Mouse (Mus musculus) adrenal gland, postnatal 25 days (tissue): Measurements from ENCODE around the gene S1pr2. TPM values are rescaled to one million over a fixed set of nuclear protein-coding genes. Genes with fewer than 3 reads are reported as not detected.
"Not testable (repeated sequence)": the region's sequence is repeated elsewhere in the genome, so short reads cannot be mapped to it uniquely, and the experiment has no call there.

Experiments used
- DNase-seq: peaks from one replicate; pipeline ENCODE4 v3.0.0; 2021; ENCODE audit warnings: mixed read lengths
- long read RNA-seq: library from polyadenylated mRNA; stranded (forward); transcript quantifications from one replicate; pipeline ENCODE4 v2.0.0, GENCODE M21; 2021
- total RNA-seq: library from RNA; stranded (reverse); gene quantifications from 2 replicates; pipeline ENCODE4 v1.2.3, GENCODE M21; 2021

Gene S1pr2
- total RNA-seq, result 16.2 and 16.9 TPM in 2 replicates
- long read RNA-seq, full-length matches to known transcripts, result 20 of 26 reads
- long read RNA-seq, partial matches to known transcripts, result 0 of 26 reads
- long read RNA-seq, other reads (novel, unspliced or antisense), result 6 of 26 reads

DNA sequence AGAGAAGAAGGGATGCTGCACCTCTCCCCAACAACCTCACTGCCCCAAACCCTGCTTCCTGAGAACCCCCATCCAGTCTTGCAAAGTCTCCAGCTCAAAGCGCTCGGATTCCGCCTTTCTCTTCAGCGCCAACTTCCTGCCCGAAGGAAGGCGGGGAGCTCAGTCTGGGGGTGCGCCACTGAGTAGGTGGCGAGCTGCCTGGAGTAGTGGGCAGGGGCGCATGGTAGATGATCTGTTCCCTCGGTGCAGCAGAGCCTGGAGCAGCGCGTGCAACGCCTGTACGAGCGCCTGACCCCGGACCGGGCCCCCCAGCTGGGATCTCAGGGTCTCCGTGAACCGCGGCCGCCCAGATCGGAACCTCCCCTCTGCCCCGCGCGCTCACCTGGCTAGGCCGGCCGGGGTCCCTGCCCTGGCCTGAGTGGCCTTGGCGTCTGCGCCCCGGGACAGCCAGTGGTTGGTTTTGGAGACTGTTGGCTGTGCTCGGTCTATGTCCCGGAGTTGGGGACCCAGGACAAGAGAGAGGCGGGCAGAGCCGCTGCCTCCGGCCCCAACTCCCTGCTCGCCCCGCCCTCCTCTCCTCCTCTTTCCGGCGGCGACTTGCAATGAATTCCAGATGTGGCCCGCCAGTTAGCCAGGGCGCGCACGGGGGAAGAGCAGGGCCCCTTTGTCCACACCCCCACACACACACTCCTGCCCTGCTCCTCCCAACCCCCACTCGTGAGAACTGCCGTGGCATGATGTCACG is at the start of gene S1pr2:
Gene S1pr2 (minus strand): TSS at position 566 of the 745 bp plus-strand sequence.
- DNase-seq, result peak; percentile 84

DNA sequence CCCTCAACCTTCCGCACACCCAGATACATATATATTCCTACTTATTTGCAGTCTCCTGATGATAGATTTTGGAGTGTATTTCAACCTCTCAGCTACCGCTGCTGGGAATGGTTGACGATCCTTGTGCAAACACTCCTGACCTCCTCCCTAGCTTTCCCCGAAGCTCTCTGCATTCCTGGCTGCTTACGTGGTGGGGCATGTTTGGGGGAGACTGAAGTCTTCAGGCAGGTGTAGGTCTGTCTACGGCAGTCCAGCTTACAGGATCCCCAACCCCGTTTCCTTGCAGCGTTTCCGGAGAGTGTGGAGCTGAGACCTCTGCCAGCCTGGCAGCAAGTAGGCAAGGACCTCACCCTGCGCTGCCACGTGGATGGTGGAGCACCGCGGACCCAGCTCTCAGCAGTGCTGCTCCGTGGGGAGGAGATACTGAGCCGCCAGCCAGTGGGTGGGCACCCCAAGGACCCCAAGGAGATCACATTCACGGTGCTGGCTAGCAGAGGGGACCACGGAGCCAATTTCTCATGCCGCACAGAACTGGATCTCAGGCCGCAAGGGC is 48.8 kb upstream of the S1pr2 start:
- no peak for DNase-seq

DNA sequence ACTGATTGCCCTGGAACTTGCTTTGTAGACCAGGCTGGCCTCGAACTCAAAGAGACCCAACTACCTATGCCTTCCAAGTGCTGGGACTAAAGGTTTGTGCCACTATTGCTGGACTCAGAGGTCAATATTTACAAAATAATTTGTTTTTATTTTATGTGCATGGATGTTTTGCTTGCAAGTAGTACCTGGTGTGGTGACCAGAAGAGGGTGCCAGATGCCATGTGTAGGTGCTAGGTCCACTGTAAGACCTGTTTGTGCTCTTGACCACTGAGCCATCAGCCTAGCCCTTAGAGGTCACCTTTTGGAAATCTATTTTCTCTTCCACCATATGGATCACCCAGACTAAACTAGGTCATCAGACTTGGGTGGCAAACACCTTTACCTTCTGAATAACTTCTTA is 46.1 kb upstream of the S1pr2 start:
- no peak for DNase-seq

DNA sequence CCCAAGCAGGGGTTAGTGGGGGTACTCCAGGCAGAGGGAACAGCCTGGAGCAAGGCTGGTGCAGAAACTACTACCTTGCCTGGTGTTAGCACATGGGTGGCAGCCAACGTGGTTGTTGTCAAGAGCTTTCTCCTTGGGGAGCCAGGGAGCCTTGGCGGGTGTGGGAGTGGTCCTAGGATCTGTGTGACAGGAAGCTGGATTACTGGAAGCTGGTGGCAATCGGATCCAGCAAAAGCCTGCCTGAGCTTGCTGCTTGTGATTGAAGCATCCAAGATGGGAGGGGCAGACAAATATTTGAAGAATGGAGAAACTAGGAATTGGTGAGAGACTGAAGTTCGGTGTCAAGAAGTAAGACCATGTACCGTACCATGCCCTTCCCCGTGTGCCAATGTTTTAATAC is 45.7 kb upstream of the S1pr2 start:
- DNase-seq, result no peak

DNA sequence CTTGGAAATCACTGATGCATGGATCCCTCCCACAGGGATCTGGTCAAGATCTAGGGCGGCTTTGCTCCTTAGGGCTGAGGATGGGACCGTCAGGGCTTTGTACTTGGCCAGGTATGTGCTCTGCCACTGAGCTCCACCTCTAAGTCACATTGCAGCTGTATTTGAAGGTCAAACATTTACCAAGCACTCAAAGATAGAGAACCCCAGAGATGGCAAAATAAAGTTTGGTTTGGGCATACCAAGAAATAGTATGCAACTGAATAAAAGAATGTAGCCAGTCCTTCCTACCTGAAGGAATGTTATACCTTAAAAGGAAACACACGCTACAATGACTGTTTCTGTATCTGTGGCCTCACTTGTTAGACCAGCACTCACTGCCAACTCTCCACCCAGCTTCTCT is 44.8 kb upstream of the S1pr2 start:
- DNase-seq, result no peak

DNA sequence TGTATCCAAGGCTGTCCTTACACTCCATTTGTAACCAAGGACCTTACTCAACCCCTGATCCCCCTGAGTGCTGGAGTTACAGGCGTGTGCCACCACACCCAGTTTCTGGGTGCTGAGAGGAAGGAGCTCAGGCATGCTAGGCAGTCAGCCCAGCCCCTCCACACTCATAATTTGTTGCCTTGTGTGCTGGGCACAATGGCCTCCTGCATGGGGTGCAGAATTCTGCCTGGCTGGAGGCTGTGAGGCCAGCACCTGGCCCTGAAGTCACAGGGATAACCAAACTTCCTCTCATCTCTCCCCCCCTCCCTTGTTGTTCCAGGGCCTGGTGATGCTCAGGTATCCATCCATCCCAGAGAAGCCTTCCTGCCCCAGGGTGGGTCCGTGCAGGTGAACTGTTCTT is 42.0 kb upstream of the S1pr2 start:
- no peak for DNase-seq

DNA sequence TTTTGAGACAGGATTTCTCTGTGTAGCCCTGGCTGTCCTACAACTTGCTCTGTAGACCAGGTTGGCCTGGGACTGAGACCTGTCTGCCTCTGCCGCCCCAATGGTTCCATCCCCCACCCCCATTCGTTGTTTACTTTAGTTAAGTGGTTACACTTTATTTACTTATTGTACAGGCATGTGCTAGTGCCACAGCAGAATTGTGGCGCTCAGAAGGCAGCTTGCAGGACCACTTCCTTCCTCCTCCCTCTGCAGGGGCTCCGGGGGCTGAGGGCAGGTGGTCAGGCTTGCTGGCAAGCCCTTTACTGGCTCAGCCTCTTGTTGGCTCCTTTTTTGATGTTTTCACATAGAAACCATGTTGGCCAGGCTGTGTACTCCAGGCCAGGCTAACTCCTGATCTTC is 40.6 kb upstream of the S1pr2 start:
- DNase-seq, result no peak

DNA sequence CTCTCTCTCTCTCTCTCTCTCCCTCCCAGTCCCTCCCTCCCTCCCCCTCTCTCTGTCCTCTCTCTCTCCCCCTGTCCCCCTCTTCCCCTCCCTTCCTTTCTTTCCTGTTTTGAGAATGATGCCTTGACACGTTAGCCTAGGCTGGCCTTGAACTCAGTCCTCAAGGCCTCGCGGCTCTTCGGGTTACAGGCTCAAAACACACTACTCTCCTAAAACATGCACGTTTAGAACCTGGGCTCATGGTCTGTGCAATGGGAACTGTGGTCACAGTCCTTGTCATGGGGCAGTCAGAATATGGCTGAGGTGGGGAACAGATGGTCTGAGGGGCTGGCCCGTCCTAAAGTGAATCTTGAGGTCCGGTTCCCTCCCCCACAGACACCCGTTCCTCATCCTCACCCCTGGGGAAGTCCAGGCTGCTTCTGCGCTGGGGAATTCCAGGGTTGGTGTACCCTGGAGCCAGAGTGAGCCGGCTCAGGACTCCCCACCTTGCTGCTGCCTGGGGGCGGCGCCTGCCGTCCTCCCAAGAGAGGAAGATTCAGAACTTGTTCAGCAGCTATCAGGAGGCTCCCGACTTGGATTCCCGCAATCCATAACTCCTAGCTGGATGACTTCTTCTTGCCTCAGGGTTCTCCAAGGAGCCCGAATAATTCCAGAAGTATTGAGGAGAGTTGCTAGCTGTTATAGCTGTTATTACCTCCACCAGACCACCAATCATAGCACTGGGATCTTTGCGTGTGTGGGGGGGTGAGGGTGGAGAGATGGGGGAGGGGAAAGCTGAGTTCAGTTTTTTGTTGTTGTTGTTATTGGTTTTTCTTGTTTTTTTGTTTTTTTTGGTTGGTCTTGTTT is 40.0 kb upstream of the S1pr2 start:
- no peak for DNase-seq

DNA sequence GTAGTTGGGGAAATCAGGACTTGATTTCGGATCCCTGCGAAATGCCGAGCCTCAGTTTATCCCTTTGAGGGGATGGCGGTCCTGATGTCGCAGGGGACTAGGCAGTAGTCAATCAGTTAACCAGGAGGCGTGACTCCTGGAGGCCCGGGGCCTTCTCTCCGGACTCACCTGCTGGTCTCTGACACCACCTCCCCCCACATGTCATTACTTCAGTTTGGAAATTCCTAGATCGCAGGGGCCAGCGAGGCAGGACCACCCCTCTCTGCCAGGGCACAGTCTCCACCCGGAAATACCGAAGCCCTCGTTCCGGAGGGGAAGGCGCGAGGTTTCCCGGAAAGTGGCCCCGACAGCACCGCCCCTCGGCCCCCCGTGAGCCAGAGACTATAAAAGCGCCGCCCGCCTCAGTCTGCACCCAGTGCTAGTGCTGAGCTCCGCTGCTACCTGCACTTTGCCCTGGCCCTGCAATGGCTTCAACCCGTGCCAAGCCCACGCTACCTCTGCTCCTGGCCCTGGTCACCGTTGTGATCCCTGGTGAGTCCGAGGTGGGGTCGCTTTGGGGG is 39.1 kb upstream of the S1pr2 start, which contains the start of gene Icam1:
Gene Icam1 (plus strand): TSS at position 415 of the 560 bp plus-strand sequence.
- peak; percentile 62 for DNase-seq

DNA sequence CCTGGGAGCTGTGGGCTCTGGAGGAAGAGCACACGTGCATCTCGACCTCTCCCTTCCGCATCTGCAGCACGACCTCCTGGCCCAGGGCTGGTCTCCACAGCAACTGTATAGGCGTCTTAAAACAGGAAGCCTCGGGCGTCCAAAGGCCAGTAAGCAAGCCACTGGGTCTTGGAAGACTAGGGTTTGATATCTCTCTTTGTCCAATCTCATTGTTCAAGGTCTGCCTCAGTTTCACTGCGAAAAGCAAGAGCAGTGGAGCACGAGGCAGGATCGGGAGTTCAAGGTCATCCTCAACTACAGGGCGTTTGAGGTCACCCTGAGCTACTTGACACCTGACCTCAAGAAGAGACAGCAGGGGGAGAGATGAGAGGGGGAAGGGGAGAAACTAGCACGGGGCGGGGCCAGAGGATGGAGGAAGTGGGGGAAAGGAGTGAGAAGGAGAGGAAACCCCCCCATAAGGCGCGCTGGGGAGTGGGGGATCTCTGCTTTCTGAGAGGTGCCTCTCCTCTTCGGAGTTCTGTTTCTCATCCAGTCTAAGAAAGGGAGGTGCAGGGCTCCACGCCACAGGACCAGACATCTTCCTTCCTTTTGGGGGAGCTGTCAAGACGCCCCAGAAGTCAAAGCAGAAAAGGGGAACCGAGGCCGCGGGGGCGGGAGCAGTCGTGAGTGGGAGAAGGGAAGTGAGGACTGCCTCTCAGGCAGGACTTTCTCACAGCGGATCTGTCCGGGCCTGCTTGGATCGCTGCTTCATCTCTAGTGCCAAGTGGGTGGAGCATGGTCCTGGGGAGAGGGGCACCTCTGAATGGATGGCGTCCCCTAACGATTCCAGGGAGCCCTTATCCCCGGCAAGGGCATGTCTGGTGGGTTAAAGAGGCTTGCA is 38.4 kb upstream of the S1pr2 start:
- DNase-seq, result no peak

DNA sequence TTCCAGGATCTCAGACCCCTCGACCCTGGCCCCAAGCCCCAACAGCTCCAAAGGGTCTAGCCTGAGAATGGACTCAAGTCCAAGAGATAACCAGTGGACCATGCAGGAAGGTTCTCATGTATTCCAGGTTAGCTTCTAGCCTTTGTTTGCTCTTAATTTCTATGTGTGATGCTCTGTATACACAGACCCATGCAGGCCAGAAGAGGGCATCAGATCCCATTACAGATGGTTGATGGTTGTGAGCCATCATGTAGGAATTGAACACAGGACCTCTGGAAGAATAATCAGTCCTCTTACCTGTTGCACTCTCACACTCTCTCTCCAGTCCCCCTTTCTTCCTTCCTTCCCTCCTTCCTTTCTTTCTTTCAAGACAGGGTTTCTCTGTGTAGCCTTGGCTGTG is 35.8 kb upstream of the S1pr2 start:
- no peak for DNase-seq

DNA sequence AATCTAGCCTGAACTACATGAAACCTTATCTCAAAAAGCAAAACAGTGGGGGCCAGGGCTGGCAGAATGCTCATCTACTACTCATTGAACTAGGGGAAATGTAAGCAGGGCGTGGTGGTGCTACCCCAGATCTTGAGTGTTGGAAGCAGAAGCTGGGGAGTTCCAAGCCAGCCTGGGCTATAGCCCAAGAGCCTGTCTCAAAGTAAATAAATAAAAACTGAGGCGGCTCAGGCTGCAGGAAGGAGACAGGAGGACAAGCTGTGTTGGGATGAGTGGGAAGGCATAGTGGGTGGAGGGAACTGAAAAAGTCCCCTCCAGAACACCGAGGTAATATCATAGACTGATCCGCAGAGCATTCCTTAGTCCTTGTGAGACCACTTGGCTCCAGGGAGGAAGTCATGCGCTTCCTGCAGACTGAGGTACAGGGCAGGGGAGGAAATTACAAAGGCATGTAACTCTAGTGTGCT is 35.3 kb upstream of the S1pr2 start:
- no peak for DNase-seq

DNA sequence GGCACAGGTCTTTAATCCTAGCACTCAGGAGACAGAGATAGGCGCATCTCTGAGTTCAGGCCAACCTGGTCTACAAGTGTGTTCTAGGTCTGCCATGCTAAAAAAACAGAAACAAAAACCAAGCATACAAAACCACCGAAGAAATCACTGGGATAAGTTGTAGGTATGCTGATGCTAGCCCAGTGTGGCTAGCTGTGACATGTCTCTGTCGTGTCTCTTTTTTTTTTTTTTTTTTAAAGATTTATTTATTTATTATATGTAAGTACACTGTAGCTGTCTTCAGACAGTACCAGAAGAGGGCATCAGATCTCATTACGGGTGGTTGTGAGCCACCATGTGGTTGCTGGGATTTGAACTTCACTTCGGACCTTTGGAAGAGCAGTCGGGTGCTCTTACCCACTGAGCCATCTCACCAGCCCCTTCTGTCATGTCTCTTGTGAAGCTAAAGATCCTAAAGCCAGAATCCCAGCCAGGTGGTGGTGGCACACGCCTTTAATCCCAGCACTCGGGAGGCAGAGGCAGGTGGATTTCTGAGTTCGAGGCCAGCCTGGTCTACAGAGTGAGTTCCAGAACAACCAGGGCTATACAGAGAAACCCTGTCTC is 34.5 kb upstream of the S1pr2 start:
- not testable (repeated sequence) for DNase-seq

DNA sequence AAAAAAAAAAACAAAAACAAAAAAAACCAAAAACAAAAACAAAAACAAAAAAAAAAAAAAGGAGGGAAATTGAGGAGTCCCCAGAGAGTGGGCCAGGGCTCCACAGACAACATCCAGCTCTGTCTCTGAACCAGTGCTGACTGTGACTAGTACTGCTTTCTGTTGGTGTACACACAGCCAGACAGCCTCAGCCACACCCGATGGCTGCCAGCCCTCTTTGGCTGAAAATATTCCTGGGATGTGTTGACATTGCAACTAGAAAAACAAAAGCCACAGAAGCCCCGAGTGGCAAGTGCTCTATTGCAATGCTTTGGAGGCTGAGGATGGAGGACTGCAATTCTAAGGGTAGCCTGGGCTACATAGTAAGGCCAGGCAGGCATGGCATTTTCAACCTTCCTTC is 33.8 kb upstream of the S1pr2 start:
- DNase-seq, result no peak

DNA sequence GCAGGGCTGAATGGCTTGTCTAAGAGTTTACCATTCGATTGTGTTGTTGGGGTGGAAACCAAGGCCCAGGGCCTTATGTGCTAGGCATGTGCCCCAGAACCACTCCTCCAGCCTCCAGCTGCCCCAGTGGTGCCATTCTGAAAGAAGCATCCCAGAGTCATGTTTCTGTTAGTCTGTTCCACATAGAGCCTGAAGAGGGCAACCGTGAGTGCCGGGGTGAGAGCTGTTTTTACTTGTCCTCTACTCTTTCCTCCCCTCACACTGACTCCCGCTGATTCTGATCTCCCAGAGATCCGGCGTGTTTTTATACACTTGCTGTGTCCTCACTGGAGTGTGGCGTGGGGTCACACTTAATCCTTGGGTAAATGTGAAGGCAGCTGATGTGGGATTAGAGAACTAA is 31.4 kb upstream of the S1pr2 start:
- DNase-seq, result no peak

DNA sequence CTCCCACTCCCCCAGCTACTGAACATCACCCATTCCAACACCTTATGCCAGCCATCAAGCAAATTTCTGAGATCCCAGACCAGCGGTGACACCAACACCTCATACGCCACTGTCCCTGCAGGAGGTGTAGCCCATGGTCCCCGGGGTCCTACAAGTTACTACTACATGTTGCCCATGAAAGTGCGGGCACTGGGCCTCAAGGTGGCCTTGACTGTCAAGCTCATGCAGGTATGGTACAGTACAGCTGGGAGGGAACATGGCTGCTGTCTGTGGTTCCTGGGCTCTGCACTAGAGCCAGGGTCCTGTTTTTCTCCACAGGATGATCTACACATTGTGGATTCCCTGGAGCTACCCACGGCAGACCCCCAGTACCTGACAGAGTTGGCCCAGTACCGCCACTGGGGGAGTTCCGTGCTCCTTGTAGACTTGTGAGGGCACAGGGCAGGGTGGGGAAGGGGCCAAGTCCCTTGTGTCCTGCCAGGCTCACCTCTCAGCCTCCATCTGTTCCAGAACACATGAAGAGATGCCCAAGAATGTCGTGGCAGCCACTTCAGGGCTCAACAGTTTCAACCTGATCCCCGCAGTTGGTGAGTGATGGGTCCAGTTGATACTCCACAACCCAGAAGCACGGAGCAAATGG is 30.9 kb upstream of the S1pr2 start:
- no peak for DNase-seq

DNA sequence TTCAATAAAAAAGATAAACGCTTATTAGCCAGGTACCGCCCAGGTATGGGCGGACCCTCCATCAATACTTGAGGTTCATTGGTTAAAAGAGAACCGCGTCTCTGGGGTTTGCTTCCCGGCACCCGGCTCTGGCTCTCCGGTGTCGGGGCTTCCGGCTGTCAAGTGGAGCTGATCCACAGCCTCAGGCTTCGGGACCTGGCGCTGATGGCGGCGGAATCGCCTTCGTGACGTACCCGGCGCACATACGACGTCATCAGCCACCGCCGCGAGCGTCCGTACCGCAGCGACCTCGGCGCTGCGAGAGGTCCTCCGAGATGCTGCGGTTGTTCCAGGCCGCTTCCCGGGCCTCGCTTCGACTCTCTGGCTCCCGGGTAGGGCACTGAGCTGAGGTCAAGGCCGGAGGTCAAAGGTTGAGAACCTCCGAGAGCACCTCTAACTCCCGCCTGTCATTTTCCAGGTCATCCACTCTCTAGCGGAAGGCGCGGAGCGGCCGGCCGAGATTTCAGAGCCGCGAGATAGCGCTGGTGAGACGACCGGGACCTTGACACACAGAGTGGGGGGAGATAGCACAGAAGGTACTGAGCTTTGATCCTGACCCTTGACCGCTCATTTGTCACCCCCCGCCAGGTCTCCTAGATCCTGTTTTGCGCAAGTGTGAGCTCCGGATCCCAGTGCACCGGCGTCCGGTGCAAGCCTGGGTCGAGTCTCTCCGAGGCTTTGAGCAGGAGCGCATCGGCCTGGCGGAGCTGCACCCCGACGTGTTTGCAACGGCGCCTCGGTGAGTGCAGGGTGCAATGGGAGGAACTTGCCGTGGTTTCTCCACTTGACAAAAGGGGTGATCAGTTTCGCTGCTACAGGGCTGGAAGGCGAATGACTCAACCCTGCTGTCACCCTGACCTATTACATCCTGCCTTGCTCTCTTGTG is 26.3 kb upstream of the S1pr2 start, which contains the start of gene Mrpl4:
Gene Mrpl4 (plus strand): TSS at position 112 of the 925 bp plus-strand sequence.
- peak; percentile 89 for DNase-seq

DNA sequence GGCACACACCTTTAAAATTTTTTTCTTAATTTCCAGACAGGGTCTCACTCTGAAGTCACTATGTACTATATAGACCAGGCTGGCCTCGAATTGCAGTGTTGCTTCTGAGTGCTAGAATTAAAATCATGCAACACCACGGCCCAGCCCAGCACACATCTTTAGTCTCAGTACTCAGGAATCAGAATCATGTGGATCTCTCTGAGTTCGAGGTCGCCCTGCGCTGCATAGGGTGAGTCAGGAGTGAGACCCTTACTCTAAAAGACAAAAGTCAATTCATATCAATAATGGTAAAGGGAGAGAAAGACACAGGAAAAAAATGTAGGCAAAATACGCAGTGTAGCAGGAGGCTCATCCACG is 25.7 kb upstream of the S1pr2 start:
- DNase-seq, result no peak

DNA sequence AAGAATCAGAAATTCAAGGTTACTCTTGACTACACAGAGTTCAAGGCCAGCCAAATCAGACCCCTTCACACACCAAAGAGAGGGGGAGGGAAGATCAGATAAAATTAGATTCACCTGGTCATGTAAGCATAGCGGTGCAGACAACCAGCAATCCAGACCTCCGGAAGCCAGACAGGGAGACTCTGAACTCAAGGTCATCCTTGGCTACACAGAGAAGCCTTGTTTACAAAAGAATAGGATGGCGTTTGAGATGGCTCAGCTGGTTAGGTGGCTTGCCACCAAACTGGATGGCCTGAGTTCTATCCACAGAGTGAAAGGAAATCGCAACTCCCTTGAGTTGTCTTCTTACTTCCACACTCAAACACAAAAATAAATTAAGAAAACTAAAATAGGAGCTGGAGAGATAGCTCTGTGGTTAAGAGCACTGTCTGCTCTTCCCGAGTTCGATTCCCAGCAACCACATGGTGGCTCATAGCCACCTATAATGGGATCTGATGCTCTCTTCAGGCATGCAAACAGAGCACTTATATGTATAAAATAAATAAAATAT is 25.1 kb upstream of the S1pr2 start:
- no peak for DNase-seq
